Mouse (Mus musculus): ENCODE measurements around the gene Igfbp4.

Igfbp4 gene

DNA sequence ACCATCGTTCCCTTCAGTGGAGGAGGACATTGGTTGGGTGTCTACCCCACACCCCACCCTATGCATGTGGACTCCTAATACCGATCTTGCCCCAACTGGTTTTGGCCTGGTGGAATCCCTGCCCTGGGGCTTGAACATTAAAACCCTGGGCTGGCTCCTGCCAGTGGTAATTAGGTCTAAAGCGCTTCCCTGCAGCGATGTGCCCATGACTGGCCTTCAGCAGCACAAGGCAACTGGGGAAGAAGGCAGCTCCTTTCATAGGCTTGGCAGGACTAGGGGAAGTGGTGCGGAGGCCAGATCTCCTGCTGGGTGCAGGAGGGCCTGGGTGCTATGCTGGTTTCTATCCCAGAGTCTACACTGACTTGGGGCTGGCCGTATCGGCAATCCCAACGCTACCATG, 42.5 kb downstream of the Igfbp4 start:
- DNase-seq: no peak

DNA sequence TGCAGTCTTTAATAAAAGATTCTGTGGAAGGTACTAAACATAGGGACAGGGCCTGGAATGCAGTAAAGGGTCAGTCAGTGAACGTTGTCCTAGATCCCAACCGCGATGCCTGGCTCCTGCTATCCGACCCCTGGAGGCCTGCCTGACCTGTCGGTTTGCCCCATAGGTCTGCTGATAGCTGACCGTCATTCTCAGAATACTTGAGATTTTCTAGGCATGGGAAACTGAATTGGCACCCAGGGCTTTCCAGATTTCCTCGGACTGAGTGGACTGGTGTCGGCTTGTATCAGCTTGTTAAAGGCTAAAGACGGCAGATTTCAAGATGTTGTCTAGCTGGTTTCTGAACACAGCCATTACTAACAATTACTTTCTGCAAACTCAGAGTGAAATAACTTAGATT, 43.3 kb downstream of the Igfbp4 start:
- DNase-seq: no peak

DNA sequence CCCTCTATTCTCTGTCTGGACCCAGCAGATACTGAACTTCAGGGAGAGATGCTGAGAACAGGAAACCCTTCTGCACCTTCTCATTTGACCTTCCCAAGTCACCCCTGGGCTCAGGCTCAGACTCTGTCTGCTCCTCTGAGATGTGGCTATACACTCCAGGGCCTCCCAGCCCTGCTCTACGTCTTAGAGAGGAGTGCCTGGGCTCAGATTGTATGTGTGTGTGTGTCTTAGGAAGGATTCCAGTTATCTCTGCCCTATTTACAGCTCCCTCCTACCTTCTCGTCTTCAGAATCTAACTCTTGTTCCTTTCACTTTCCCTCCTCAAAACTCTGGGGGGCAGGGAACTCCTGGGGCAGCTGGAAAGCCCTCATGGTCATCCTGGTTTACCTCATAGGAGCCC, 47.4 kb downstream of the Igfbp4 start:
- no peak for DNase-seq

DNA sequence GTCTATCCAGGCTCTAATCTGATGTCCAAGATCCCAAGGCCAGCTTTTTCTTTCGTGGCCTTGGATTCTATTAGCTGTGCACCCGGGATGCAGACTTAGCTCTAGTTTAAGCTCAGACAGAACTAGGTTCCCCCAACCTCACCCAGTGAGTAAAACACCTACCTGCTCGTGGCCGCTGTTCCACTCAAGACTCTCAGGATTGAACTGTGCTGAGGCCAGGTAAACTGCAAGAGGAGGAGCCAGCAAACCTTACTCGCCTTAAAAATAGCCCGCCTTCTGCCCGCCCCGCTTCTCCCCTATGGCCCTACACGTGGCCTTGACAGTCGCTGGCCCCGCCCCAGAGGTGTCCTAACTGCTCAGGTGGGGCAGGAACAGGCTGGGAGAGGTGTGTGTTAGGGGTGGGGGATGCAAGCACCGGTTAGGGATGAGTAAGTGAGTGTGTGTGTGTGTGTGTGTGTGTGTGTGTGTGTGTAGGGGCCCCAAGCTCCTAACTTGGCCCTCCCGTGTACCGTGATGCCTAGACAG, 48.1 kb downstream of the Igfbp4 start, which contains the start of gene Tns4:
Gene Tns4 (minus strand): TSS at position 230 of the 525 bp plus-strand sequence.
- DNase-seq: no peak

DNA sequence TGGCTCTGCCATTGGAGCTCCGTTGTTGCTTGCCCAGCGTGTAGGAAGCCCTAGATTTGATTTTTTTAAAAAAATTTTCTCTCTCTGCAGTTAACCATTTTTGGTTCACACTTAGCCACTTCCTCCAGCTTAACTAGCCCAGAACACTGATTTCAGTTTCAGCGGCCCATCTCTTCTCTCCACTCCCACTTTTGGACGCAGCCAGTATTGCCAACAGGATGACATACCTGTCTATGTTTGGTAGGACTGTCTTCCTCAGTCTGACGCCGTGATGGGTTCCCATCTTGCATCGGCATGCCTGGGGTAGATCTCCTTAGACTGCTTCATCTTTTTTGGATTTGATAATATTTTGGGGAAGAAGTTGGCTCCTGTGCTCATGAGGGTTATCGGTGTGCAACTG, 49.3 kb downstream of the Igfbp4 start:
- DNase-seq: no peak

DNA sequence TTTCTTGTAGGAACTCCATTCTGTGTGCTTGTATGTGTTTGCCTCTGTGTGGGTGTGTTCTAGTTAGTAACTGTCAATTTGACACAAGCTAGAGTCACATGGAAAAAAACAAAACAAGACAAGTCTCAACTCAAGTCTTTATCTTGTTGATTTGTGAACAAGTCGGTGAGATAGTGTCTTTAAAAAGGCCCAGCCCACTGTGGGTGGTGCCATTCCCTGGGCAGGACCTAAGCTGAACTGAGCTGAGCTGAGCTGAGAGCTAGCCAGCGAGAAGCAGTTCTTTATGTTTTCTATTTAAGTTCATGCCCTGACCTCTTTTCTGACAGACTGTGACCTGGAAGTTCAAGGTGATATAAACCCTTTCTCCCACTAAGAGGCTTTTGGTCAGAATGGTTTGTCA, 50.6 kb downstream of the Igfbp4 start:
- DNase-seq: no peak

DNA sequence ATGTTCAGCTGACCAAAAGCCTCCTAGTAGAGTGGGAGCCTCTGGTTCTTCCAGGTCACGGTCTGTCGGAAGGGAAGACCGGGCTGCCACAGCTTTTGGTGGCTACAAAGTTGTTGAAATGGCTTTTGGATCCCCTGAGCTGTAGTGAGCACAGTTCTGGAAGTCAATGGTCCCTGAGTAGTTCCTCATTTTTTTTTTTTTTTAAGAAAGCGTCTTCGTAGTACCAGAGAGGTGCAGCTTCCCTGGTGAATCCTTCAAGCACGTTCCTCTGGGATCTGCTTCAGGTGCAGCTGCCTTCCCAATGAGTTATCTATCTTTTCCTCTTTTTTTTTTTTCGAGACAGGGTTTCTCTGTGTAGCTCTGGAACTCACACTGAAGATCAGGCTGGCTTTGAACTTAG, 52.7 kb downstream of the Igfbp4 start:
- DNase-seq: no peak

DNA sequence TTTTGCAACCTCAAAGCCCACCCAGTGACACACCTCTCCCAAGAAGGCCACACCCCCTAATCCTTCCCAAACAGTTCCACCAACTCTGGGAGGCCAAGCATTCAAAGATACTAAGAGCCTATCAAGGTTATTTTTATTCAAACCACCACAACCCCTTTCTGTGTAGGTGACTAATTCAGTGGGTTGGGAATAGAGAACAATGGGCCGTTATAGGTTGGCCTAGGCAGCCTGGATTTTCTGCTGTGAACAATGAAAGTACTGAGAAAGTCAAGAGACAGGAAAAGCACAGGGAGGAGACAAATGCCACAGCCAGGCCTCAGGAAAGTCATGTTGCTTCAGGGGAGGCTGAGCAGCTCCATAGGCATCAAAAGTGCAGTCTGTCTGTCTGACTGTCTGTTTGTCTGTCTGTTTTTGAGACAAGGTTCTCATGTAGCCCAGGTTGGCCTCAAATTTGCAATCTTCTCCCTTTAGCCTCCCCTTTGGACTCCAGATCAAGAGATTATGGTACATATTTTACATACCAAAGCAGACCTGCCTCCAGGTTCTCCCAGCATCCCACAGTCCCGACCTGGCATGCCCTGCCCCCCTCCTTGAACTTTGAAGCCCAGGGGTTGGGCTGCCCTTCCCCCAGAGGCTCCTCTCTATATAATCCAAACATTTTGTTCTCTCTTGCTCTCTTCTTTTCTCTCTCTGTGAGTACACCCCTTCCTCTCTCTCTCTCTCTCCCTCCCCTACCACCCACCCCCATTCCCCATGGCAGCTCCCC, 54.0 kb downstream of the Igfbp4 start:
- no peak for DNase-seq

DNA sequence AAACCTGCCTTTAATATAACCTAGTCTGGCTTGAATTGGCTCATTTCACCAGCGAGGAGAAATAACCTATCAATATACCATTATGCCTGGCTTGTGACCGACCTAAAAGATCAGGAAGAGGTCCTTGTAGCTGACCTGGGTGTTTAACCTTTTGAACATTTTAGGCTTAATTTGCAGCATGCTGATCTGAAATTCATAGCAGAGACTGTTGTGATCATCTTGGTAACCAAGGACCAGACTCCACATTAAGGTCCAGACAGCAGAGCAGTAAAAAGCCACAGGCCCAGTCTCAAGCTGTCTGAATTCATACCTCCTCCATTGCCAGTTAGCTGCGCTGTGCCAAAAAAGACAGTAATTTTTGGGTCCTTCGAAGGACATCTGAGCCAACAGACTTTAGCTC, 54.7 kb downstream of the Igfbp4 start:
- no peak for DNase-seq

DNA sequence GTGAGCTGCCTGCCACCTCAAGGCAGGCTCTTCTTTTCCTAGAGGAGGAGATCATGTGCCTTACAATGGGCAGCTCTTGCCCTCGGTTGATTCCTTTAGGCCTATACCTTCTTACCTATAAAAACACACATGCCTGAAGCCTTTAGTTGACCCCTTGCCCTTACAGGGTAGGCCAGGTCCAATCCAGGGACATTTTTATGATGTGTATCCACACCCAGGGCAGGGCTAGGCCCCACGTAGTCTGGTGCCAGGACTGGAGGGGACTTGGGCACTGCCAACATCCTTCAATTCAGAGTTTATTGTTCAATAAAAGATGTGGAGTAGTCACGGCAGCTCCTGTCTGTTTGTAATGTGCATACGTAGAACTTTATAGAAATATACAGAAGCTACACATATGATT, 55.4 kb downstream of the Igfbp4 start:
- no peak for DNase-seq

DNA sequence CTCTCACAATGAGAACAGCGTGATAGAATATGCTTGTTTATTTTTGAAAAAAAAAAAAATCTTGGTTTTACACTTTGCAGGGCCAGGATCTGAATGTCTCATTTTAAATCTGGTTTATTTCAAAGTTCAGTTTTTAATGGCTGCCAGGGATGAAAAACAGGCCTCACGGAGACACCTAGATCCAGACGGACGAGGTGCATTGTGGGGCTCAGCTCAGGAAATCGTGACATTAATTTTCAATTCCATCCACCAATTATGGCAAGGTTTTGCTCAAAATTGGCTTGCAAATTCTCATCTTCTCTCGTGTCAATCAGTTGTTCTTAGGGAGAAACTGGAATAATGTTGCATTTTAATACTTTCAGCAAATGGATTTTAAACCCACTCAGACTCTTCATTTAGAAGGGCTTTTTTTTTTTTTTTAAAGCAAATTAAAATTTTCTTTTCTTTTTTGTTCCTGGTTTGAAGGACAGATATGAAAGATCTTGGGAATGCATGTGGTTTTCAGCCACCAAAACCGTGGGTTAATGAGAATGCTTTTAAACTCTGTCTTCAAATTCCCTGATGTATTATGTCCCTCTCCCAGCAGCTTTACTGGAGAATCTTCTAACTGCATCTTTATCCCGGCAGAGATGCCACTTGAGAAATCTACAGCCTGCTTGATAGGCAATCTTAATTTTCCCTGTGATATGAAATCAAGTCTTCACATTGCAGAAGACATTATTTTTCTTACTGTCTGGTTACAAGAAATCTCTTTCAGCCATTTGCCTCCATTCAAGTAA, 56.1 kb downstream of the Igfbp4 start:
- DNase-seq: no peak

DNA sequence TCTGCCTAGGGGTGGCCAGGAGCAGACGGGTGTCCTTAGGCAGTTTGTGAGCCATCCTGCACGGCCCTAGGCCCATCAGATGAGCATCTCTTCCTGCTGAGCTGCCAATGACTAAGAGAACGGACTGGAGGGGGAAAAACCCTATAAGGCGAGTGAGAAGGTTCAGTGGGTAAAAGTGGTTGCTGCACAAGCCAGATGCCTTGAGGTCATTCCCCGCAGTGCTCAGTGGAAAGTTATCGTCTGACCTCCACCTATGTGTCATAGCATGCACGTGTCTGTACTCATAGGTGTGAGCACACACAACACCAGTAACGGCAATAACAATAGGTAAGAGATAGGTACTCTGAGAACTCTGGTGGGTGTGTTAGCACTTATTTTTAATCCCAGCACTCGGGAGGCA, 57.9 kb downstream of the Igfbp4 start:
- DNase-seq: no peak

DNA sequence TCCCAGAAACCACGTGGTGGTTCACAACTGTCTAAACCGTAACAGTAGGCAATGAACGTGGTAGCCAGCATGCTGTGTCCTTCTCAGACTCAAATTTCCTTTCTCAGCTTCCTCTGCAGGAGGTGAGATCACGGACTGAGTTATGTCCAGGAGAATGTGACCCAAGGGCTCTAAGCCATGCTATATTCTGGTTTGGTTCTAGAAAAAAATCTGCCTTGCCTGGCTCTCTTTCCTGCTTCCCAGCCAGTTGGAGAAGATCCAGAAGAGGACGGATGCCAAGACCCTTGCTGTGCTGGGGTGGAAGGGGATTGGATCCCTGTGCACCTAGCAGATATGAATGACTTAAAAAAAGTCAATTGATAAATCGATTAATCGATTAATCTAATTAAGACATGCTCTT, 58.5 kb downstream of the Igfbp4 start:
- peak; percentile 47 to 55 for DNase-seq

DNA sequence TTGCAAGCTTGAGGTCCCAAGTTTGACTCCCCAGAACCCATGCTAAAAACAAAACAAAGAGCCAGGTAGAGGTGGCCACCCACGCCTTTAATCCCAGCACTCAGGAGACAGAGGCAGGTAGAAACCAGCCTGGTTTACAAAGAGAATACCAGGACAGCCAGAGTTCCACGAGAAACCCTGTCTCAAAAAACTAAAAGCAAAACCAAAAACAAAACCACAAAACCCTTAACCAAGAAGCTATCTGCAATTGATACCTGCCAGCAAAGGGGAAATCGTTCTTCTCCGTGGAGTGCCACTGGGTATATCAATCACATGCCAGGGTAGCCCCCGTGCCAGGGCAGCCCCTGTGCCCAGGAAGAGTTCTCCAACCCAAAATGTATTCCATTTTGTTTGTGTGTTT, 59.2 kb downstream of the Igfbp4 start:
- DNase-seq: no peak

DNA sequence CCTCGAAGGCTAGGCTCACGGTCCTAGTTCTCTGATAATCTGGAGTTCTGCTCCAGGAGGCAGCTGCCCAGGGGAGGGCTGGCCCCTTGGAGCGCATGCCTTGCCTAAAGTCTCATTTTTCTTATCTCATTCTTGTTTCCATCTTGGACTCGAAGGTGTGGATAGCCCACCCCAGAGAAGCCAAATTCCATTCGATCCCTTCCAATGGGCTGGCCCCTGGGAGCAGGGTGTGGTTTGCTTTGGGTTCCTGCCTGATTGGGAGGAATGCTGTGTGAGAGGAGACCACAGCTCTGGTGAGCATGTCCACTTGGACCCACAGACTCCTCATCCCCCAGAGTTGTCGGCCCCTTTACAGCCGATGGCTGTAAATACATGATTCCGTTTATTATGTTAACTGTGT, 60.6 kb downstream of the Igfbp4 start:
- DNase-seq: no peak

DNA sequence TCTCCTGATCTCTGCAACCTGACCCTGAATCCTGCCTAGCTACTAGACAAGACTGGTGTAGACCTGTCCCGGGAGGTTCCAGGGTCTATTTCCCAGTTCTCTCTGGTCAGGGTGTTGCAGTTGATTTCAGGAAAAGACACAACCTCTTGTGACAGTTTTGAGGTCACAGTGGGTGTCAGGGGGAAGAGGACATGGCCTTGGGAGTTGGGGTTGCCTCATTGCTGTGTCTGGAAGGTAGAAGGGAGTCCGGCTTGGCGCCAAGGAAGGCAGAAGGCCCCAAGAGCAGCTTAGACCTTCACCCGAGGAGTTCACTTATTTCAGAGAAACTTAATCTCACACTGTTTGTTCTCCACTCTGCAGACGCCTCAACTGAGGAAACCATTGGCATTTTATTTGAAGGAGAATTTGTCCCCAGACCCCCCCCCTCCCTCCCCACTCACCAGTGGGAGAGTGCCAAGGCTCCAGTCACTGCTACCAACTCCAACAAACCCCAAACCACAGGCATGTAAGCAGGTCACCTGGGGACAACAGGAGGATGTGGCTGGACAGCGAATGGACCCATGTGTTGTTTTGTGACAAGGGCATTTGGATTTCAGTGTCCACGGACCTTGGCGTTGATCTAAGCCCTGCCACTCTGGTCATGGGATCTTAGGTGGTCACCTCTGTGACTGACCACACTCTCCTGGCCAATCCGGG, 61.7 kb downstream of the Igfbp4 start:
- DNase-seq: no peak

Data from kidney, postnatal 4 days (tissue).